Mouse (Mus musculus): ENCODE data around the gene Pde4d.

DNA sequence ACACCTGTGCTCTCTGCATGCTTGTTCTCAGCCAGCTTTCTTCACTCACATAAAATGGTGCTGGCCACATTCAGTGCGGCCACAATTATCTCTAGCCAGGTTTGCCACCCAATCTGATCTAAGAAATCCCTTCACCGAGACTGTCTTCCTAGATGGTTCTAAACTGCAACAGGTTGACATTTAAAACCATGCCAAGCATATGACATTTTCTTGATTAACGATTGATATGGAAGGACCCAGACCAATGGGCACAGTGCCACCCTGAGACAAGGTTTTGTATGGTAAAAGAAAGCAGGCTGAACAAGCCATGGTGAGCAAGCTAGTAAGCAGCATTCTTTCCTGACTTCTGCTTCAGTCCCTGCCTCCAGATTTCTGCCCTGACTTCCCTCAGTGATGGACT lies 18.0 kb upstream of the Pde4d start:
- no peak for TF ChIP-seq CTCF (IDR thresholded peaks at IDR 0.05; ENCODE audit: insufficient read depth, low read depth, low read length)
- no peak for TF ChIP-seq POLR2A (IDR thresholded peaks at IDR 0.05; ENCODE audit: insufficient read depth, low read depth, low read length)
